Mouse (Mus musculus) embryonic facial prominence, embryonic 15.5 days (tissue): ENCODE data around the gene Acsl5. TPM values are rescaled to one million over a fixed set of nuclear protein-coding genes. Genes with fewer than 3 reads are reported as not detected.

ENCODE experiments used
- ATAC-seq: fragments of 200-750 bp; cut with Nextera tagmentation; 2 replicates; pipeline ENCODE4 v1.8.0; 2017; ENCODE audit warnings: low read depth, moderate TSS enrichment; ENCODE audit not compliant: insufficient number of reproducible peaks, low FRiP score, low TSS enrichment
- H3K27ac ChIP-seq: fragments of 300-500 bp; sonication (generic); replicated peaks from 2 replicates; pipeline ENCODE4 v1.5.1; 2015; ENCODE audit warnings: mild to moderate bottlenecking, inconsistent platforms
- H3K27me3 ChIP-seq: fragments of 300-500 bp; sonication (generic); 2 replicates; pipeline ENCODE4 v1.6.1; 2015; ENCODE audit warnings: inconsistent platforms
- H3K36me3 ChIP-seq: fragments of 300-500 bp; sonication (generic); 2 replicates; pipeline ENCODE4 v1.6.1; 2015; ENCODE audit warnings: mild to moderate bottlenecking, inconsistent platforms
- H3K4me1 ChIP-seq: fragments of 300-500 bp; sonication (generic); 2 replicates; pipeline ENCODE4 v1.6.1; 2015; ENCODE audit warnings: inconsistent platforms
- H3K4me2 ChIP-seq: fragments of 300-500 bp; sonication (generic); replicated peaks from 2 replicates; pipeline ENCODE4 v1.6.1; 2015; ENCODE audit warnings: mild to moderate bottlenecking, inconsistent platforms
- H3K4me3 ChIP-seq: fragments of 300-500 bp; sonication (generic); replicated peaks from 2 replicates; pipeline ENCODE4 v1.5.1; 2015; ENCODE audit warnings: mild to moderate bottlenecking, inconsistent platforms
- H3K9ac ChIP-seq: fragments of 300-500 bp; sonication (generic); 2 replicates; pipeline ENCODE4 v1.6.1; 2015; ENCODE audit warnings: inconsistent platforms
- H3K9me3 ChIP-seq: fragments of 300-500 bp; sonication (generic); replicated peaks from 2 replicates; pipeline ENCODE4 v1.6.1; 2016; ENCODE audit warnings: inconsistent platforms
- WGBS: fragments of 180-500 bp; shearing (Covaris S2); methylation state at CpG from one replicate; pipeline ENCODE4 v1.1.7; 2015; 5-methylcytosine and 5-hydroxymethylcytosine counted together
- polyA plus RNA-seq: library from polyadenylated mRNA; unstranded; fragments of >200 nt; fragmentation: Nextera tagmentation; extraction: Ambion mirVana; gene quantifications from 2 replicates; pipeline ENCODE4 v1.2.1, GENCODE M21; 2015

The Acsl5 gene
- polyA plus RNA-seq, 1 experiment from 2014 or later = 45.0 TPM

- Histone ChIP-seq H3K4me3 (peak overlapping the region; percentile 47), H3K27me3 (no peaks in the 10 kb centered on the region), H3K27ac (peak overlapping the region; percentile 49; the same call in 1 of the 2 replicates), H3K9ac (peak overlapping the region; percentile 27; the same call in 1 of the 2 replicates), H3K4me1 (peaks cover 11% of the 10 kb centered on the region), H3K9me3 (no peaks in the 10 kb centered on the region), H3K36me3 (no peaks in the 10 kb centered on the region), H3K4me2 (peak overlapping the region; percentile 60)
- ATAC-seq = peak; percentile 59; the same call in 1 of the 2 replicates
- 5% methylated on average over 20 of the region's 20 CpGs for WGBS
Observed at GRCm38 (mm10) chr19:55218192-55218739, 33.5 kb upstream of the Acsl5 start.

GRCm38 (mm10) chr19:55218741-55219221 is 33.0 kb upstream of the Acsl5 start:
- peak overlapping the region; percentile 47 for H3K4me3 ChIP-seq
- H3K4me1 ChIP-seq = peaks cover 11% of the 10 kb centered on the region
- H3K27me3 ChIP-seq = no peaks in the 10 kb centered on the region
- 22% methylated on average over 12 of the region's 12 CpGs for WGBS
- peak overlapping the region; percentile 60 for H3K4me2 ChIP-seq
- H3K27ac ChIP-seq = peak overlapping the region; percentile 49
- H3K9ac ChIP-seq = no peak overlapping the region
- no peak for ATAC-seq
- H3K36me3 ChIP-seq = no peaks in the 10 kb centered on the region
- H3K9me3 ChIP-seq = no peaks in the 10 kb centered on the region

- 58% methylated on average over 8 of the region's 8 CpGs for WGBS
- no peaks in the 10 kb centered on the region for H3K9me3 ChIP-seq
- H3K4me1 ChIP-seq = peaks cover 11% of the 10 kb centered on the region
- no peaks in the 10 kb centered on the region for H3K36me3 ChIP-seq
- 0 out of 2 replicates have a peak overlapping the region, but pooled peaks have one; percentile 60 for H3K4me2 ChIP-seq
- no peak overlapping the region for H3K9ac ChIP-seq
- no peaks in the 10 kb centered on the region for H3K27me3 ChIP-seq
- ATAC-seq = no peak
- peak overlapping the region; percentile 49 for H3K27ac ChIP-seq
- H3K4me3 ChIP-seq = no peak overlapping the region
Observed at GRCm38 (mm10) chr19:55219359-55219758, 32.4 kb upstream of the Acsl5 start.

- H3K4me1 ChIP-seq = peaks cover 11% of the 10 kb centered on the region
- H3K36me3 ChIP-seq = no peaks in the 10 kb centered on the region
- H3K9me3 ChIP-seq = no peaks in the 10 kb centered on the region
- no peak overlapping the region for H3K27ac ChIP-seq
- H3K4me2 ChIP-seq = no peak overlapping the region
- no peak overlapping the region for H3K4me3 ChIP-seq
- 76% methylated on average over 6 of the region's 6 CpGs for WGBS
- ATAC-seq = no peak
- H3K27me3 ChIP-seq = no peaks in the 10 kb centered on the region
- no peak overlapping the region for H3K9ac ChIP-seq
Observed at GRCm38 (mm10) chr19:55221208-55221607, 30.5 kb upstream of the Acsl5 start.

- no peaks in the 10 kb centered on the region for H3K27me3 ChIP-seq
- no peak overlapping the region for H3K27ac ChIP-seq
- 84% methylated on average over 9 of the region's 9 CpGs for WGBS
- no peaks in the 10 kb centered on the region for H3K36me3 ChIP-seq
- no peak overlapping the region for H3K9ac ChIP-seq
- H3K4me2 ChIP-seq = no peak overlapping the region
- no peak overlapping the region for H3K4me3 ChIP-seq
- peaks cover 11% of the 10 kb centered on the region for H3K4me1 ChIP-seq
- ATAC-seq = no peak
- no peaks in the 10 kb centered on the region for H3K9me3 ChIP-seq
Observed at GRCm38 (mm10) chr19:55222268-55222667, 29.5 kb upstream of the Acsl5 start.

- no peak overlapping the region for H3K4me2 ChIP-seq
- no peak overlapping the region for H3K4me3 ChIP-seq
- H3K36me3 ChIP-seq = no peaks in the 10 kb centered on the region
- WGBS = 54% methylated on average over 5 of the region's 5 CpGs
- no peaks in the 10 kb centered on the region for H3K9me3 ChIP-seq
- no peak overlapping the region for H3K9ac ChIP-seq
- no peaks in the 10 kb centered on the region for H3K27me3 ChIP-seq
- no peaks in the 10 kb centered on the region for H3K4me1 ChIP-seq
- no peak for ATAC-seq
- no peak overlapping the region for H3K27ac ChIP-seq
Observed at GRCm38 (mm10) chr19:55226621-55227020, 25.1 kb upstream of the Acsl5 start.

GRCm38 (mm10) chr19:55227135-55227534 is 24.6 kb upstream of the Acsl5 start:
- no peak overlapping the region for H3K27ac ChIP-seq
- no peak for ATAC-seq
- no peaks in the 10 kb centered on the region for H3K4me1 ChIP-seq
- no peaks in the 10 kb centered on the region for H3K27me3 ChIP-seq
- 79% methylated on average over 7 of the region's 7 CpGs for WGBS
- H3K9ac ChIP-seq = no peak overlapping the region
- no peak overlapping the region for H3K4me3 ChIP-seq
- no peak overlapping the region for H3K4me2 ChIP-seq
- no peaks in the 10 kb centered on the region for H3K36me3 ChIP-seq
- H3K9me3 ChIP-seq = no peaks in the 10 kb centered on the region

GRCm38 (mm10) chr19:55231081-55231480 is 20.7 kb upstream of the Acsl5 start:
- Histone ChIP-seq H3K36me3 (no peaks in the 10 kb centered on the region), H3K4me3 (no peak overlapping the region), H3K27ac (no peak overlapping the region), H3K4me1 (no peaks in the 10 kb centered on the region), H3K9me3 (no peaks in the 10 kb centered on the region), H3K9ac (no peak overlapping the region), H3K27me3 (no peaks in the 10 kb centered on the region), H3K4me2 (no peak overlapping the region)
- 80% methylated on average over 10 of the region's 10 CpGs for WGBS
- no peak for ATAC-seq

GRCm38 (mm10) chr19:55232136-55232535 is 19.6 kb upstream of the Acsl5 start:
- H3K36me3 ChIP-seq = no peaks in the 10 kb centered on the region
- H3K27me3 ChIP-seq = no peaks in the 10 kb centered on the region
- H3K4me3 ChIP-seq = no peak overlapping the region
- no peak for ATAC-seq
- no peak overlapping the region for H3K27ac ChIP-seq
- WGBS = 56% methylated on average over 8 of the region's 8 CpGs
- no peaks in the 10 kb centered on the region for H3K9me3 ChIP-seq
- no peak overlapping the region for H3K9ac ChIP-seq
- H3K4me1 ChIP-seq = no peaks in the 10 kb centered on the region
- H3K4me2 ChIP-seq = no peak overlapping the region

GRCm38 (mm10) chr19:55236026-55236425 is 15.7 kb upstream of the Acsl5 start:
- Histone ChIP-seq H3K9ac (no peak overlapping the region), H3K27me3 (no peaks in the 10 kb centered on the region), H3K27ac (no peak overlapping the region), H3K36me3 (no peaks in the 10 kb centered on the region), H3K4me3 (no peak overlapping the region), H3K9me3 (no peaks in the 10 kb centered on the region), H3K4me1 (no peaks in the 10 kb centered on the region), H3K4me2 (no peak overlapping the region)
- WGBS = 34% methylated on average over 2 of the region's 2 CpGs
- no peak for ATAC-seq

GRCm38 (mm10) chr19:55236564-55236963 is 15.2 kb upstream of the Acsl5 start:
- H3K27me3 ChIP-seq = no peaks in the 10 kb centered on the region
- H3K9ac ChIP-seq = no peak overlapping the region
- H3K36me3 ChIP-seq = no peaks in the 10 kb centered on the region
- no peak overlapping the region for H3K4me3 ChIP-seq
- 87% methylated on average over 5 of the region's 5 CpGs for WGBS
- ATAC-seq = no peak
- H3K4me2 ChIP-seq = no peak overlapping the region
- no peak overlapping the region for H3K27ac ChIP-seq
- H3K9me3 ChIP-seq = no peaks in the 10 kb centered on the region
- no peaks in the 10 kb centered on the region for H3K4me1 ChIP-seq
